Mouse (Mus musculus): ENCODE data around the gene Ptpro.
A peak's percentile ranks its signal among the peaks of the same experiment; 100 is the strongest.

Gene Ptpro

DNA sequence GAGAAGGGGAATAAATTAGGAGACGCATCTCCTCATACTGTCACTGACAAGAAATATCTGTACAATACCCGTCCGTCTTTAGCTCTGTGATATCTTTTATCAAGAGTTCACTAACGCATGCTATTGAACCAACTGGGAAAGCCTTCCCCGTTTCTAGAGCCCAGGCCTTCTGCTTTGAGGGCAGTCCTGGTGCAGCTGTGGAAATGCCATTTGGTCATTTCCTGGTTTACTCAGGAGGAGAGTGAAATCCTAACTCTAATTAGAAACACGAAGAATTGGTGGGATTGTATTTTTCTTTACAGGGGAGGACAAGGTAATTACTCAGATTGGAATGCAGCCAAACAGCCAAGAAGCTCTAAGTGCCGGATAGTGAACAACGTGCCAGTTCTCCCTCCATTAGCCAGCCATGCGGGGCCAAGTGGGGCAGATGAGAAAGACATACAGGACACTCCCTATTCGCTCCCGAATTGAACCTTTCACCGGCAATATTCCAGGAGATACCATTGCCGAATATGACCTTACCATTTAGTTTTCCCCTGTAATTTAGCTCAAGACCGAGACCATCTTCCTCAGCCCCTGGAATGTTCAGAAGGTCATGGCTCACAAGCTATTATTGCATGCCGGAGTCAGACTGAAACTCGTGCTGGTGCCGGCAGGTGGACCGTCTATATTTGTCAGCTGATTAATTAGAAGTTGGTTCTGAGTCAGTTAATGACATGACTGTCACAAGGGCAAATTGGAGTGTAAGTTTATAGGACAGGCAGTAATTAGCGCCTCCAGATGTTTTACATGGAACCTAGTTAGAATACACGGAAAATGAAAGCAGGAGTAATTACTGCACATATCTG is 43.1 kb downstream of the Ptpro start:
- DNase-seq = no peak

DNA sequence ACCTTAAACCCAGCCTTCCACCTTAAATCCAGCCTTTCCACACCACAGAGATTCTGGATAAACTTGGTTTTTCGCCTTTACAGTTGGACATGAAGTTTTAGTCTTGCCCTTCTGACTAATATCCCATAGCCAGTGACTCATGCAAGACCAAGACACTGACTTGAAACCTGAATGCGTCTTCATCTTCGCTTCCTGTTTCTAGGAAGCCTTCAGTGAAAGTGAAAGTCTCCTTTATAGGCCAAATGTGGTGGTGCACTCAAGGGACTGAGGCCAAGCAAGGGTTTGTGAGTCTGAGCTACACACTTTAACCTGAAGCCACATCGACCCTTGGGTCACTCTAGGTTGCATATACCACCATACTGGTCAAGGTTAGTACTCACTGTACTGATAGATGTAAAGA is 50.4 kb downstream of the Ptpro start:
- DNase-seq = no peak

DNA sequence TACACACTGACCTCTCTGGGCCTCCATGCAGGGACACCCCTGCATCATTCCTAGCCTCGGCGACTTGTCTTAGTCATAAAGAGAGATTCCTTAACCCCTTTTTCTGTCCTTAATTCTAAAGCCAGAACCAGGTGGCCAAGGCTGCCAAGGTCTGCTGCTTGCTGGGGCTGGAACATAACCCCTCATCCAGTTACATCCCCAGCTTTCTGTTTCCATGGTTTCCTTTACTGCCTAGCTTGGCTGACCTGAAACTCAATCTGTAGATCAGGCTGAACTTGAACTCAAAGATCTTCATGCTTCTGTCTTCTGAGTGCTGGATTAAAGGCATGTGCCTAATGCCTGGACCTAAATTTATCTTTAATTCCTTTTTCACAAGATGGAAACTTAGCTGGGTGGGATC is 51.7 kb downstream of the Ptpro start:
- no peak for DNase-seq

DNA sequence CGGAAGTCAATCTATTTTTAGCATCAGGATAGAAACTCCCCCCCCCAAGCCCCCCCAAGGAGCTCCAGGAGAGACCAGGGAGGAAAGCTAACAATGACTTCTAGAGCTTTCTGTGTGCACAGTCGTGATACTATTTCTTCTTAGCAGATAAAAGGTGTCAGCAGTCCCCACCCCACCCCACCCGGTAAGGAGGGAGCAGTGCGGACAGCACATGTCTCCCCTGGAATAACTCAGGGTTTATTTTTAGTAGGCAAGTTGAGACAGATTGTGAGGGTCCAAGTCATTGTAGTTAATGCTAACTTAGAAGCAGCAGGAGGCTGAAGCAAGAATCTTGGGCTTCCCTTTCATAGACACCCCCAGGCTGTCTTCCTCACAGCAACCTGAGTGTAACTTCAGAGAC is 63.1 kb downstream of the Ptpro start:
- no peak for DNase-seq

DNA sequence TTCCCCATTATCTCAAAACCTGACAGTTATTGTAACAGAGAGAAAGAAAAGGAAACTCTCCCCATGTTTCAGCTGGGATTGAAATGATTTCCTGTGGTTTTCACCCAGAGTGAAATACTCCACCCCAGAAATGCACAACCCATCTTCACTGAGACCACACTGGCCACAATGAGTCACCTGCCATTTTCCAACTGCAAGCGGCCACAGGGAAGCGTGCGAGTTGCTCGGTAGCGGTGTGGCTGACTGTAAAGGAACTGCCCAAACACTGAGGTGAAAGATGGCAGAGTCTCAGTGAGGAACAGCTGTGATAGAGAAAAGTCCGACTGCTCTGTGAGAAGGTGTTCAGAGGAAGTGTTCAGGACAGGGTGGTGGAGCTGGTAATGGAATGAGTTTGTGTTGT is 64.2 kb downstream of the Ptpro start:
- no peak for DNase-seq

- no peak for DNase-seq
Measured at GRCm38 (mm10) chr6:137317509-137317908, 65.4 kb downstream of the Ptpro start.

DNA sequence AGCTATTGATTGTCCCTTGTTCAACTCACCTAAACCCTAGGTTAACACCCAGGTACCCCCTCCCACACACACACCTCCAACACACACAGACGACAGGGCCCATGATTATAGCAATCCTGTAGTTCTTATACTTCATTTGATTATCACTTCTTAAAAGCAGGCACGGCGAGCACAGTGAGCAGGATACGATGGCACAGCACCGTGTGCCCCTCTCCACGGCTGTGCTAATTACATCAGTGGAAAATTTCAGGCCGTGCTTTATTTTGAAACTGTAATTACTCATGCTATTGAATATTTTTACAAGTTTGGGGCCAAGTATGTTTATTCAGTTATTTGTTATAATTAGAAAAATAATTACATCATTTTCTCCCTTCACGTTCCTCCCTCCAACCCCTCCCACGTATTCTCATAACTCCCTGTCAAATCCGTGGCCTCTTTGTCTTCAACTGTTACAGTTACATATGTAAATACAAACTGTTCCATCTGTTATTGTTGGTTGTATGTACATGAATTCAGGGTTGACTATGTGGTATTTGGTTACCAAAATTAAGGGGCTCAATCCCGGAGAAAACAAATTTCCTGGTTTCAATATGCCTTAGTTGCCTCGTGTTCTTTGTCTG is 66.2 kb downstream of the Ptpro start:
- DNase-seq = no peak

DNA sequence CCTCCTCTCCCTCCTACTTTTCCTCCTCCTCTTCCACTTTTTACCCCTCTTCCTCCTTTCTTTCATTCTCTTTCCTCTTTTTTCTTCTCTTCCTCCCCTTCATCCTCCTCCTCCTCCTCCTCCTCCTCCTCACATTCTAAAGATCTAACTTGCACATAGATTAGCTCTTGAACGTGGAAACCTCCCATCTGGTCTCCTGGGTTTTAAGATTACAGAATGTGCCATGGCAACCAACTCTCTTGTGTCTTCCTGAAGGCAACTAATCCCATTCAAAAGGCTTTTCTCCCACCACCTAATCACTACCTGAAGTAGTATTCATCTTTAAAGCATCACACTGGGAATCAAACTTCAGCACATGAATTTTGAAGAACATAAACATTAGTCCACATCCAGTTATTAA is 67.5 kb downstream of the Ptpro start:
- DNase-seq = no peak

DNA sequence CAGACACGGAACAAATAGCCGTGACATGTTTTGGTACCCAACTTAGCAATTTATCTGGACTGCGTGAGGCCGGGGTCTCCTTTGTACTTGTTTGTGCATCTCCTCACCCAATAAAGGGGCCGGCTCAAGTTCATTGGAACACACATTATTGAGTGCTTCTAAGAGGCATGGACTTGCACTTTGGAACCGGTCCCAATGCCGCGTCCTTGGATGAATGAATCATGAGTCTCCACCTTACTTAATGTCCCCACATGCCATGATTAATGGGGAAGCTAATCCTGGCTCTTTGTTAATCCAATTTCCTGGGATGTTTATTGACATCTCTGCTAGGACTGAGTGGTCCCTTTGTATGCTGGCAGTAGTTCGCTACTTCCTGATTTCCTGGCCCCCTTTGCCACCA is 75.6 kb downstream of the Ptpro start:
- peak; percentile 28 for DNase-seq

GRCm38 (mm10) chr6:137328228-137328627 is 76.1 kb downstream of the Ptpro start:
- no peak for DNase-seq

GRCm38 (mm10) chr6:137330782-137331181 is 78.7 kb downstream of the Ptpro start:
- no peak for DNase-seq

- no peak for DNase-seq
Measured at GRCm38 (mm10) chr6:137331826-137332225, 79.7 kb downstream of the Ptpro start.

- DNase-seq = no peak
Measured at GRCm38 (mm10) chr6:137339071-137339470, 87.0 kb downstream of the Ptpro start.

- no peak for DNase-seq
Measured at GRCm38 (mm10) chr6:137343688-137344441, 91.7 kb downstream of the Ptpro start.

GRCm38 (mm10) chr6:137360166-137360565 is 108.0 kb downstream of the Ptpro start:
- DNase-seq = no peak

GRCm38 (mm10) chr6:137362216-137362615 is 110.1 kb downstream of the Ptpro start:
- peak; percentile 19 for DNase-seq

DNA sequence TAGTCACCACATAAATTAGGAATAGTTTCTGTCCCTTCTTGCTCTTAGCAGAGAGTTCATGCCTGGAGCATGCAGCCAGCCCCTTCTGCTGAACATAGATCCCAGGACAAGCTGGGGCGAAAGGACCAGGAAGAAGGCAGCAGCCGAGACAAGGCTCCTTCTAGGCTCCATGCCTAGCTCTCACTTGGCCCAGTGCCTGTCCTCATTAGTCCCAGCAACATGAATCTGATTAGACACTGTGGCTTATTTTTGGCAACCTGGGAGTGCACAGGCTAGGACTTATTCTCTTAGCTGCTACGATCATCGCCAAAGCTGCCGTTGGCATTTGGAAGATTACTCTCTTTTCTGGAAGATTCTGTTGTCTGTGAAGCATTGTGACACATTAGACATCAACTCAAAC is 112.6 kb downstream of the Ptpro start:
- DNase-seq = peak; percentile 80

DNA sequence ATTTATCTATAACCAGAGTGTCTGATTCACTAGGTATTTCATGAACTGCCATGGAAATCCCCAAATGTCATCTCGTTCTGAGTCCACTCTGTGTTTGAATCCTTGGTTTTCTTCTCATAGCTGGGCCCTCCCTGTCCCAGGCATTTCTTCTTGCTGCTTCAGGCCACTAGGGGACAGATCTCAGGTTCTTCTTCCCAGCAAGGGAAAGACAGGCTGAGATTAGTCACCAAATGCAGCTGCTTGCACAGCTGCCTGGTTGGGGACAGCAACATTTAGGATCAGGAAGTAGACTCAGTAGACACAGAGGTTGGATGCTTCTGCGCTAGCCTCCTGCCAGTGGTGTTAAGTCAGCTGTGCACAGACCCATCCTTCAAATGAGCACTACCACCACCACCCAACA is 113.5 kb downstream of the Ptpro start:
- no peak for DNase-seq

- DNase-seq = no peak
Measured at GRCm38 (mm10) chr6:137370745-137371144, 118.6 kb downstream of the Ptpro start.

DNA sequence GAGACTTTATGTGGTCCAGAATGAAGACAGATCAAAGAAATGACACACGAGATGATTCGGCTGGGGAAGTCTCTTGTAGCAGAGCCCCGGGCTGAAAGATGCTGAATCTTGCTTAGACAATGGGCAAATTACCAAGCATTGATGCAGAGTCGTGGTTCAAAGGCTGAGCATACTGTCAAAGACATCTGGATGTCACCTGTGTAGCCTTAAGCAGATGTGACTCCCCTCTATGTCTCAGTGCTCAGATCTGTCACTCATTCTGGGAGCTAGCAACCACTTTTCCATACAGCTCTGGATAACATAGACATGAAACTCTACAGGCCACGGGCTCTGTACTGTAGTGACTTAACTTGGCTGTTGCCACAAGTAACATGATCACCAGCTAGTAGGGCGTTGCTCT is 119.3 kb downstream of the Ptpro start:
- no peak for DNase-seq

- no peak for DNase-seq
Measured at GRCm38 (mm10) chr6:137373920-137374319, 121.8 kb downstream of the Ptpro start.

DNA sequence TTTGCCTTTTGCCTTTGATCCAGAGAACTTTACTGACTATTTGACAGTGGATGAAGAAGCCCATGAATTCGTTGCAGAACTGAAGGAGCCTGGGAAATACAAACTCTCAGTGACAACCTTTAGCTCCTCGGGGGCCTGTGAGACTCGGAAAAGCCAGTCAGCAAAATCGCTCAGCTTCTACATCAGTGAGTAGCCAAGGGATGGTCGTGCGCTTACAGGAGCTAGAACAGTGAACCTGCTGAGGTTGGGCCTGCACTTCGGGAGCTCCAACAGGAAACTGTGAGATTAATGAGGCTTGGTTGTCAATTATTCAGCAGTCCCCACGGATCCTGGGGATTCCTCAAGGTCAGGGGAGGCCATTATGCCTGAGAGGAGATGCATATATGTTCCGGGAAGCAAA is 130.4 kb downstream of the Ptpro start:
- no peak for DNase-seq

- DNase-seq = no peak
Measured at GRCm38 (mm10) chr6:137386344-137386743, 134.2 kb downstream of the Ptpro start.

GRCm38 (mm10) chr6:137386935-137387334 is 134.8 kb downstream of the Ptpro start:
- DNase-seq = no peak

Measured in right cerebral cortex, postnatal 4 days (tissue).